ENCODE assay signal across 8 mouse cellular contexts in the genomic region with DNA sequence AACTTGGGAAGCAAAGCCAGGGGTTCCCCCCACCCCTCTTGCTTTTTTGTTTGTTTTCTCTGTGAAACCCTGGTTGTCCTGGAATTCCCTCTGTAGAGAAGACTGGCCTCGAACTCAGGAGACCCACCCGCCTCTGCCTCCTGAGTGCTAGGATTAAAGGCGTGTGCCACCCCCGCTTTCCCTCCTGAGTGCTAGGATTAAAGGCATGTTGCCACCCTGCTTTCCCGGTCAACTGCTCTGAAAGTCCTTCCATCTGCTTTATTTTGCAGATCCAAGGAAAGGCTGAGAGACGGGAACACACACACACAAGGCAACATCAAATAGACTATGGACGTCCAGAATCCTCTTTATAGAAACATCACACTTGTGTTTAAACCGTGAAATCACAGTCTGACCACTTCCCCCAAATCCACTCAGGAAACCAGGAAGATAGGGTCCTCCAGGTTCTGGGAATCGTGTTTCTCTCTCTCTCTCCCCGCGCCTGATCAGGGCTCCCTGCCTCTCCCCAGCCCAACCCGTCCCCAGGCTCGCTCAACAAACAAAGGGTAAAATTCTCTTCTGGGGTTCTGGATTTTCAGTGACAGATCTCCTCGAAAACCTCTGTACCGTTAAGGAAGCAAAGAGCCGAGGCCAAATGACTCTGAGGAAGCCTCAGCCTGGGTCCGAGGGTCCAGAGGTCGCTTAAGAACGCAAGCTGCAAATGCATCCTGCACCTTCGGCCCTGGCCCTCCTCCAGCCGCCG. TPM values are rescaled to one million over a fixed set of nuclear protein-coding genes. Genes with fewer than 3 reads are reported as not detected.
DNase-seq lines count a peak whose midpoint lies in the region; ATAC-seq and TF ChIP-seq lines count a peak whose summit lies in the region.

No protein-coding gene starts in this region.

- no peak for TF ChIP-seq CTCF in intestine, postnatal 0 days (IDR thresholded peaks at IDR 0.05; ENCODE audit: low read depth)
- no peak for TF ChIP-seq CTCF in small intestine, adult 2 months (IDR thresholded peaks at IDR 0.05; ENCODE audit: extremely low read depth, insufficient read length, insufficient replicate concordance, low read depth, low read length)

- WGBS in embryonic facial prominence, embryonic 13.5 days: 18% methylated on average over 22 of the region's 22 CpGs
- 20% methylated on average over 22 of the region's 22 CpGs for WGBS in intestine, postnatal 0 days
- 18% methylated on average over 22 of the region's 22 CpGs for WGBS in small intestine, adult 2 months

- H3K9me3 ChIP-seq in megakaryocyte, embryonic 14.5 days: no peaks in the 10 kb centered on the region
- no peaks in the 10 kb centered on the region for H3K9me3 ChIP-seq in embryonic facial prominence, embryonic 13.5 days
- H3K9me3 ChIP-seq in intestine, postnatal 0 days (ENCODE audit: control insufficient read depth): no peaks in the 10 kb centered on the region

- peak overlapping the region; percentile 92 for H3K9ac ChIP-seq in embryonic facial prominence, embryonic 13.5 days
- peak overlapping the region; percentile 47 for H3K9ac ChIP-seq in intestine, postnatal 0 days (ENCODE audit: low read depth, low read length)

- no peak for ATAC-seq in megakaryocyte, adult 5-6 weeks (ENCODE audit: poor library complexity, severe bottlenecking)
- 0 out of 2 replicates have a peak, but pooled peaks have one; percentile 7 for ATAC-seq in embryonic facial prominence, embryonic 13.5 days (ENCODE audit: insufficient number of reproducible peaks, insufficient read depth, low FRiP score, low TSS enrichment, low read depth)
- peak; percentile 21 for ATAC-seq in intestine, postnatal 0 days

- TF ChIP-seq POLR2A in small intestine, adult 2 months (IDR thresholded peaks at IDR 0.05; ENCODE audit: low read depth, low read length): no peak

- DNase-seq in Muller cell, postnatal 12 days (ENCODE audit: inconsistent ontology term): no peak
- DNase-seq in left cerebral cortex, adult 11 months (ENCODE audit: low spot score): no peak
- DNase-seq in testis, postnatal 14 days (ENCODE audit: low spot score): no peak

- H3K27ac ChIP-seq in embryonic facial prominence, embryonic 13.5 days: peak overlapping the region; percentile 98
- H3K27ac ChIP-seq in intestine, postnatal 0 days (ENCODE audit: low read depth, low read length): 0 out of 2 replicates have a peak overlapping the region, but pooled peaks have one; percentile 9
- H3K27ac ChIP-seq in small intestine, adult 2 months (ENCODE audit: insufficient read depth, low read depth, low read length): peak overlapping the region; percentile 25; the same call in 1 of the 2 replicates

- H3K4me2 ChIP-seq in embryonic facial prominence, embryonic 13.5 days: peak overlapping the region; percentile 78
- H3K4me2 ChIP-seq in intestine, postnatal 0 days (replicated peaks; ENCODE audit: low read depth): peak overlapping the region; percentile 91

- peaks cover 41% of the 10 kb centered on the region for H3K27me3 ChIP-seq in megakaryocyte, embryonic 14.5 days (replicated peaks)
- no peaks in the 10 kb centered on the region for H3K27me3 ChIP-seq in embryonic facial prominence, embryonic 13.5 days
- H3K27me3 ChIP-seq in intestine, postnatal 0 days (replicated peaks; ENCODE audit: control insufficient read depth, insufficient read depth, low read length): no peaks in the 10 kb centered on the region
- H3K27me3 ChIP-seq in small intestine, adult 2 months (ENCODE audit: control insufficient read depth, insufficient read depth, low read length): no peaks in the 10 kb centered on the region

- peaks cover 38% of the 10 kb centered on the region for H3K4me1 ChIP-seq in megakaryocyte, embryonic 14.5 days
- H3K4me1 ChIP-seq in embryonic facial prominence, embryonic 13.5 days: peaks cover 30% of the 10 kb centered on the region
- H3K4me1 ChIP-seq in intestine, postnatal 0 days (replicated peaks; ENCODE audit: control insufficient read depth, insufficient read depth, low read length): no peaks in the 10 kb centered on the region
- no peaks in the 10 kb centered on the region; the same call in none of the 2 replicates for H3K4me1 ChIP-seq in small intestine, adult 2 months (ENCODE audit: control insufficient read depth, insufficient read depth, insufficient read length, low read length)

- H3K4me3 ChIP-seq in megakaryocyte, embryonic 14.5 days (replicated peaks): peak overlapping the region; percentile 100
- H3K4me3 ChIP-seq in embryonic facial prominence, embryonic 13.5 days: peak overlapping the region; percentile 77
- peak overlapping the region; percentile 81 for H3K4me3 ChIP-seq in intestine, postnatal 0 days (ENCODE audit: low read depth, low read length)
- H3K4me3 ChIP-seq in small intestine, adult 2 months (ENCODE audit: low read depth, low read length): peak overlapping the region; percentile 96

- H3K36me3 ChIP-seq in megakaryocyte, embryonic 14.5 days (replicated peaks; ENCODE audit: low read length): peaks cover 21% of the 10 kb centered on the region
- H3K36me3 ChIP-seq in embryonic facial prominence, embryonic 13.5 days: peaks cover 16% of the 10 kb centered on the region
- peaks cover 16% of the 10 kb centered on the region for H3K36me3 ChIP-seq in intestine, postnatal 0 days (ENCODE audit: control insufficient read depth, insufficient read depth)
- peaks cover 11% of the 10 kb centered on the region for H3K36me3 ChIP-seq in small intestine, adult 2 months (ENCODE audit: control insufficient read depth, insufficient read depth, low read length)

RNA-seq across cellular contexts. Expression of gene Glul, which starts 0.6 kb away (rescaled TPM):
- 15.1 and 68.1 TPM in 2 replicates for polyA plus RNA-seq in megakaryocyte, embryonic 14.5 days (2012; ENCODE audit: insufficient read depth, low replicate concordance)
- 58.1 and 63.4 TPM in 2 replicates for total RNA-seq in megakaryocyte, adult 5-6 weeks (2015)
- 79.0 and 91.0 TPM in 2 replicates for total RNA-seq in megakaryocyte, adult 5-6 weeks (2017)
- 103 and 114 TPM in 2 replicates for polyA plus RNA-seq in embryonic facial prominence, embryonic 13.5 days (2015; fragmentation: Nextera tagmentation; extraction: Ambion mirVana)
- 80.8 and 92.9 TPM in 2 replicates for polyA plus RNA-seq in intestine, postnatal 0 days (2015; fragmentation: Nextera tagmentation; extraction: Ambion mirVana)
- 18.4 and 19.3 TPM in 2 replicates for polyA plus RNA-seq in small intestine, adult 2 months (2012; rRNA removed)

RNA-seq across cellular contexts. Expression of gene Teddm2, which starts 0.9 kb away (rescaled TPM):
- 0.59 TPM in 1 of 2 replicates, not detected in the other for polyA plus RNA-seq in megakaryocyte, embryonic 14.5 days (2012; ENCODE audit: insufficient read depth, low replicate concordance)
- total RNA-seq in megakaryocyte, adult 5-6 weeks (2015): 0.55 and 0.56 TPM in 2 replicates
- total RNA-seq in megakaryocyte, adult 5-6 weeks (2017): 0.04 and 0.41 TPM in 2 replicates
- 1.2 and 1.3 TPM in 2 replicates for polyA plus RNA-seq in embryonic facial prominence, embryonic 13.5 days (2015; fragmentation: Nextera tagmentation; extraction: Ambion mirVana)
- polyA plus RNA-seq in intestine, postnatal 0 days (2015; fragmentation: Nextera tagmentation; extraction: Ambion mirVana): 0.18 and 0.27 TPM in 2 replicates
- 0.06 and 0.08 TPM in 2 replicates for polyA plus RNA-seq in small intestine, adult 2 months (2012; rRNA removed)

RNA-seq across cellular contexts. Expression of gene Teddm1a, which starts 7.6 kb away (rescaled TPM):
- not detected in 2 replicates for polyA plus RNA-seq in megakaryocyte, embryonic 14.5 days (2012; ENCODE audit: insufficient read depth, low replicate concordance)
- total RNA-seq in megakaryocyte, adult 5-6 weeks (2015): not detected in 2 replicates
- total RNA-seq in megakaryocyte, adult 5-6 weeks (2017): not detected in 2 replicates
- polyA plus RNA-seq in embryonic facial prominence, embryonic 13.5 days (2015; fragmentation: Nextera tagmentation; extraction: Ambion mirVana): not detected in 2 replicates
- not detected in 2 replicates for polyA plus RNA-seq in intestine, postnatal 0 days (2015; fragmentation: Nextera tagmentation; extraction: Ambion mirVana)
- not detected in 2 replicates for polyA plus RNA-seq in small intestine, adult 2 months (2012; rRNA removed)

RNA-seq across cellular contexts. Expression of gene Teddm1b, which starts 25.0 kb away (rescaled TPM):
- polyA plus RNA-seq in megakaryocyte, embryonic 14.5 days (2012; ENCODE audit: insufficient read depth, low replicate concordance): not detected in 2 replicates
- 0.09 TPM in 1 of 2 replicates, not detected in the other for total RNA-seq in megakaryocyte, adult 5-6 weeks (2015)
- total RNA-seq in megakaryocyte, adult 5-6 weeks (2017): 0.18 TPM in 1 of 2 replicates, not detected in the other
- polyA plus RNA-seq in embryonic facial prominence, embryonic 13.5 days (2015; fragmentation: Nextera tagmentation; extraction: Ambion mirVana): 0.30 and 0.54 TPM in 2 replicates
- not detected in 2 replicates for polyA plus RNA-seq in intestine, postnatal 0 days (2015; fragmentation: Nextera tagmentation; extraction: Ambion mirVana)
- not detected in 2 replicates for polyA plus RNA-seq in small intestine, adult 2 months (2012; rRNA removed)

RNA-seq across cellular contexts. Expression of gene Rgsl1, which starts 55.2 kb away (rescaled TPM):
- polyA plus RNA-seq in megakaryocyte, embryonic 14.5 days (2012; ENCODE audit: insufficient read depth, low replicate concordance): not detected in 2 replicates
- total RNA-seq in megakaryocyte, adult 5-6 weeks (2015): not detected in 2 replicates
- total RNA-seq in megakaryocyte, adult 5-6 weeks (2017): not detected in 2 replicates
- polyA plus RNA-seq in embryonic facial prominence, embryonic 13.5 days (2015; fragmentation: Nextera tagmentation; extraction: Ambion mirVana): 0.08 and 0.11 TPM in 2 replicates
- polyA plus RNA-seq in intestine, postnatal 0 days (2015; fragmentation: Nextera tagmentation; extraction: Ambion mirVana): 0.04 TPM in 1 of 2 replicates, not detected in the other
- not detected in 2 replicates for polyA plus RNA-seq in small intestine, adult 2 months (2012; rRNA removed)

Comparison
In these comparisons a context has a peak if more than half of its experiments do, and no peak if none do; other contexts are left out.
1. H3K27ac ChIP-seq: peak in every context shown above with its lines; median percentile 98 in embryonic facial prominence, embryonic 13.5 days; 25 in small intestine, adult 2 months; 9 in intestine, postnatal 0 days.